Mouse (Mus musculus): ENCODE measurements at regions not wholly inside any gene's neighbourhood (a gene's known extent, or its start where the extent isn't known, plus 50 kb on each side); places are given as distances from the start of the nearest gene placed in this dataset.

DNA sequence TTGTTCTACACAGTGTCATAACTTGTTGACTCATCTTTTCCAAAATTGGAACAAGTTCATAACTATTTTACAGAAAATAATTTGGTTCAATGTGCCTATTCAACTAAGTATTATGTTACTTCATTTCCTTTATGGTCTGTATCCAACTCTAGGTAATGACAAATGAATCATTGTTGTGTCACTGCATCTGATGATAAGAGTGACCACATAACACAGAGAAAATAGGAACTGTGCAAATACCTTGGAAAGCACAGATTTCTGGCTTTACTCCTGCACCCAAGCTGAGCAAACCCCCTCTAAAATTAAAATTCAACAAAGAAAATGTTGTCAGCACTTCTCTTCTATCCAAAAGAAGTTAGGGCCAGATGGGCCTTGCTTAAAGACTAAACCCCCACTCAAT lies 540.7 kb upstream of the Rag2 start:
- Histone ChIP-seq H3K27me3 (ENCODE audit: insufficient read depth, poor library complexity, severe bottlenecking) (no peaks in the 10 kb centered on the region), H3K4me1 (replicated peaks) (no peaks in the 10 kb centered on the region), H3K4me3 (no peak overlapping the region), H3K36me3 (no peaks in the 10 kb centered on the region), H3K27ac (no peak overlapping the region), H3K9me3 (no peaks in the 10 kb centered on the region)
- DNase-seq (ENCODE audit: low spot score) = no peak

DNA sequence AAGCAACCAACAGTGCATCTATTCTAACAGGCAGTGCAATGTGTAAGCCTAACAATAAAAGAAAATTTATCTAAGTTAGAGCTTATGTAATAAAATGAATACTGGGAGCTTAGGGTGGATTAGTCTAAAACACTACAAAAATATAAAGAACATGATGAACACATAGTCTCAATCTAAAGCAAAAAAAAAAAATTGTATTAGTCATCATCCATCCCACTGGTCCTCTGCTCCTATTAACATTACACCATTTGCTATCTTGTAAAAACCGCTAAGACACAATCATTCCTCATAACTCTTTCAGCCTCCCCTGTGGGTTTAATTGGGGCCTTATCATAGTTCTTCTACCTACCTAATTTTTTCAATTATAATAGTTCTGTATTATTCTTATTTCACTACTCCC lies 539.9 kb upstream of the Rag2 start:
- Histone ChIP-seq H3K27me3 (ENCODE audit: insufficient read depth, poor library complexity, severe bottlenecking) (no peaks in the 10 kb centered on the region), H3K36me3 (no peaks in the 10 kb centered on the region), H3K4me3 (no peak overlapping the region), H3K9me3 (no peaks in the 10 kb centered on the region), H3K4me1 (replicated peaks) (no peaks in the 10 kb centered on the region), H3K27ac (no peak overlapping the region)
- DNase-seq (ENCODE audit: low spot score) = no peak
- 88% methylated on average over 1 of the region's 1 CpGs for WGBS

DNA sequence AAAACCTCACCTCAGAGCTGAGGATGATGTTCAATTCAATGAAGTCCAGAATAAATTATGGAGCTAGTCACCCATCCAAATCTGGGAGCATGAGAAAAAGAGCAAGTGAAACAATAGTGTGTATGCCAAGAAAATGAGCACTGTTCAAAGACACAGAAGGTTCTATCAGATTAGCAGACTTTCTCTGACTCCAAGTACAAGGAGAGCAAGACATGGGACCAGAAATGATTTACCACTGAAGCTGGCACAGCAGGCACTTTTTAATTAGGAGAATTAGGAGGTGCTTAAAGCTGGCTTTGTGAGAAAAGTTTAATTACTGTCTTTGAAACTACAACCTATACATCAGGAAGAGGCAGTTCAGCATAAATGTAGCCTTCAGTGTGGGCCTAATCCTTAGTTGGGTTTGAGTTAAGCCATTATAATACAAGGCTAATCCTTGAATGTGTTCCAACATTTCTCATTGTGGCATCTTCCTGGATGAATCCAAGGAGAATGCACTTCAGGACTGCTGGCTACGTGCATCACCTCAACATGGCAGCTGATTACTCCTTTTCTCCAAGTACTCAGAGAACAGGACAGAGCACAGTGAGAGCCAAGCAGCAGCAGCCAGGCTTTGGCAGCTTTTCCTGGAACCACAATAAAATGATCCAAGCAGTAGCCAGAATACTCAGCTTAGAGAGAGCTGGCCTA lies 517.2 kb upstream of the Rag2 start:
- H3K9me3 ChIP-seq = no peaks in the 10 kb centered on the region
- H3K27me3 ChIP-seq (ENCODE audit: insufficient read depth, poor library complexity, severe bottlenecking) = no peaks in the 10 kb centered on the region
- H3K4me3 ChIP-seq = no peak overlapping the region
- DNase-seq (ENCODE audit: low spot score) = no peak
- no peaks in the 10 kb centered on the region for H3K36me3 ChIP-seq
- no peaks in the 10 kb centered on the region for H3K4me1 ChIP-seq (replicated peaks)
- WGBS = 92% methylated on average over 1 of the region's 1 CpGs
- H3K27ac ChIP-seq = no peak overlapping the region

DNA sequence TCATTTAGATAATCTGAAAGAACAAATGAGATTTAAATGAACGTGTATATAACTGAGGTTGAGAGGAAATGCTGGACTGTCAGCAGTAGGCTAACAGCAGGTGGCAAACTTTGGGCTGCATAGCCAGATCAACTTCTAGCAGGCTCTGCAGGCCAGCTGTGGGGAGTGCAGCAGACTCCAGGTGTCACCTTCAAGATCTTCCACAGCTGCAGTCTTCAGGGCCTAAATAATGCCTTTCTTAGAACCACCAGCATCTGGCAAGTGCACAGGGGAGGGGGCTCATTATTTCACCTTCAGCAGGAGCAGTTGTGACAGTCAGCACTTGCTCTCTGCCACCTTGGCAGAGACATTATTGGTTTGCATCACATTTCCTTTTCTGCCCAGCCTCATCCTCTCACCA lies 487.7 kb upstream of the Rag2 start:
- H3K27ac ChIP-seq = no peak overlapping the region
- no peak for DNase-seq (ENCODE audit: low spot score)
- H3K4me1 ChIP-seq (replicated peaks) = no peaks in the 10 kb centered on the region
- no peaks in the 10 kb centered on the region for H3K27me3 ChIP-seq (ENCODE audit: insufficient read depth, poor library complexity, severe bottlenecking)
- H3K4me3 ChIP-seq = no peak overlapping the region
- H3K9me3 ChIP-seq = no peaks in the 10 kb centered on the region
- no peaks in the 10 kb centered on the region for H3K36me3 ChIP-seq
- WGBS = 19% methylated on average over 1 of the region's 1 CpGs

DNA sequence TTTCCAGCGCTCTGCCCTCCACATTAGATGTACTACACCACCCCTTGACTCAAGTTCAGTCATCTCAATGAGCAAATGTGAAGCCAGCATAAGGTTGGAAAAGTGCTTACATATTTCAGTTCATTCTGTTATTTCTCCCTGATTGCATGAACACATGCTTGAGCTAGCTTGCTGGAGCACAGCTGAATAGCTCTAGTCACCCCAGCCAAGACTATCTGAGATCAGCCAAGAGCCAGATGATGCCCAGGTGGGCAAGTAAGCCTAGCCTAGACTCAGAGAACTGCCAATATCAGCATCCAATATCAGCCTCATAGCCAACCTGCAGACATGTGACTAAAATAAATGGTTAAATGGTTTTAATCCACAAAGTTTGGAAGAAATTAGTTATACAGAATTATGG lies 484.6 kb upstream of the Rag2 start:
- no peak for DNase-seq (ENCODE audit: low spot score)
- Histone ChIP-seq H3K4me3 (no peak overlapping the region), H3K27me3 (ENCODE audit: insufficient read depth, poor library complexity, severe bottlenecking) (no peaks in the 10 kb centered on the region), H3K9me3 (no peaks in the 10 kb centered on the region), H3K27ac (no peak overlapping the region), H3K4me1 (replicated peaks) (no peaks in the 10 kb centered on the region), H3K36me3 (no peaks in the 10 kb centered on the region)
- WGBS = 100% methylated on average over 1 of the region's 1 CpGs

DNA sequence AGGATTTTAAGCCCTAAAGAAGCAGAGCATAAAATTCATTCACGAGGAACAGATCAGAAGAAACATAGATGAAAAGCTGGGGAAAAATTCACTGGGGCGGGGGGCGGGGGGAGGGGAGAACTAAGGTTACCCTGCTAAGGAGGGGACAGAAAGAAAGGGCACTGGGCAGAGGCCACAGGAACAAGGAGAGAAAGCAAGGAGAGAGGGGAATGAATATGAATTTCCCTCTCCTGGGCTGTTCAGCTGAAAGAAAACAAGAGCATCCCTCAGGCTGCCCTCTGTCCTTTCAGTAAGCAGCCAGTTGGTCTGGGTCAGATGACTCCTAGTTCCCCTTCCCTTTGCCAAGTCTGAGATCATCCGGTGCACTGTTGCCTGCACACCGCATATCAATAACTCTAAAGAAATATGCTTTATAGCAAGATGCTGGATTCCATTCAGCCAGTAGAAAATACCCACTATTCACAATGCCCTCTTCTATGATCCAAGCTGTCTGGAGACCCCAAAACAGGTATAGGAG lies 467.7 kb upstream of the Rag2 start:
- H3K9me3 ChIP-seq = no peaks in the 10 kb centered on the region
- H3K4me1 ChIP-seq (replicated peaks) = peaks cover 13% of the 10 kb centered on the region
- no peaks in the 10 kb centered on the region for H3K36me3 ChIP-seq
- H3K4me3 ChIP-seq = no peak overlapping the region
- DNase-seq (ENCODE audit: low spot score) = no peak
- WGBS = 54% methylated on average over 5 of the region's 5 CpGs
- H3K27ac ChIP-seq = peak overlapping the region; percentile 40
- no peaks in the 10 kb centered on the region for H3K27me3 ChIP-seq (ENCODE audit: insufficient read depth, poor library complexity, severe bottlenecking)

DNA sequence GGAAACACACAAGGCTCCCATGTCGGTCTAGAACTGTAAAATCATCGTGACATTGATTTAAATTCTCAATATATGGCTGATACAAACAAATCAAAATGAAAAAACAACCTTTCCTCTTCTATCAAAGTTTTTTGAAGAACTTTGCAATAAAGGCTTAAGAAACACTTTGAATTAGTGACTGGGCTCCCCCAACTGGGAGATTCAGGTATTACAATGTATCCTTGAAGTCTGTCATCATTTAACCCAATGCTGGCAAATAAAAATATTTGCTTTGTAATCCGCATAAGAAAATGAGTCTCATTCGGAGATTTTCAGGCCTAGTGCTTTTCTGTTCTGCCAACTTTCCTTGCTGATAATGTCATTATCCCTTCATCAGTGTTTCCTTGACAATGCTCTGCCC lies 465.2 kb upstream of the Rag2 start:
- Histone ChIP-seq H3K36me3 (no peaks in the 10 kb centered on the region), H3K27ac (no peak overlapping the region), H3K27me3 (ENCODE audit: insufficient read depth, poor library complexity, severe bottlenecking) (no peaks in the 10 kb centered on the region), H3K4me3 (no peak overlapping the region), H3K4me1 (replicated peaks) (peaks cover 13% of the 10 kb centered on the region), H3K9me3 (no peaks in the 10 kb centered on the region)
- no peak for DNase-seq (ENCODE audit: low spot score)
- 38% methylated on average over 4 of the region's 4 CpGs for WGBS

DNA sequence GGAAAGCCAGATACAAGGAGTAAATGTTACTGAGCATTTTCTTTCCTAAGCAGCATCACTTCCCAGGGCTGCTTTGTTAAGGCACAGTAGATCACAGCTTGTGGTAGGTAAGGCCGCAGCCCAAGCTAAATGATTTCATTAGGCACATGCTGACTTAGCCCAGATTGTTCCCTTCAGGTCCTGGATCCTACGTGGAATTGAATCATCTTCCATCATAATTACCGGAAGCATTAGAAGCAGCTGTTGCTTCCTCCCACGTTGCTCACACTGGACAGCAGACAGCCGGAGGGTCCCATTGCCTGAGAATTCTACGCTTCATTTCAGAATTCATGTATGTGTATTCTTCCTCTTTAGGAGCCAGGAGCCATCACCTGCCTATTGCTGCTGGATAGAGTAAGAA lies 458.6 kb upstream of the Rag2 start:
- no peak overlapping the region for H3K27ac ChIP-seq
- H3K27me3 ChIP-seq (ENCODE audit: insufficient read depth, poor library complexity, severe bottlenecking) = peaks cover 47% of the 10 kb centered on the region
- H3K36me3 ChIP-seq = no peaks in the 10 kb centered on the region
- H3K4me3 ChIP-seq = no peak overlapping the region
- WGBS = 72% methylated on average over 6 of the region's 6 CpGs
- H3K4me1 ChIP-seq (replicated peaks) = no peaks in the 10 kb centered on the region
- no peaks in the 10 kb centered on the region for H3K9me3 ChIP-seq
- DNase-seq (ENCODE audit: low spot score) = no peak

DNA sequence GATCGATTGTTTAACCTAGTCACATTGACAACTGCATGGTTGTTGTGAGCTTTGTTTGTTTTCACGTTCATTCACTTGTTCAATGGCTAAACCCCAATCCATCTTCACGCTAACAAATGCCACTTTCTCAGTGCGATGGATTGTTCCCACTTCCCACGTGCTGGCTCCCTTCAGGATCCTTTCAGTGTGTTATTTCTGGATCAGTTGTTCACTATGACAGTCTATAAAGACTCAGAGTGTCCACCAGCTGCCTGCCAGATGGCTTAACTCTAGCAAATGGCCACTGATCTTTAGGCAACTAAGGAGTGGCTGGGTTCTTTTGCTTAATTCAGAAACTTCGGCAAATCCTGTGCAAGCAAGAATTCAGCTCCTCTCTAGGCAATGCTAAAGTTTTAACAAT lies 451.7 kb upstream of the Rag2 start:
- 28% methylated on average over 6 of the region's 6 CpGs for WGBS
- DNase-seq (ENCODE audit: low spot score) = peak; percentile 77
- no peak overlapping the region for H3K27ac ChIP-seq
- H3K36me3 ChIP-seq = no peaks in the 10 kb centered on the region
- no peaks in the 10 kb centered on the region for H3K9me3 ChIP-seq
- no peak overlapping the region for H3K4me3 ChIP-seq
- H3K27me3 ChIP-seq (ENCODE audit: insufficient read depth, poor library complexity, severe bottlenecking) = peaks cover 47% of the 10 kb centered on the region
- H3K4me1 ChIP-seq (replicated peaks) = peaks cover 32% of the 10 kb centered on the region; the same call in 1 of the 2 replicates

DNA sequence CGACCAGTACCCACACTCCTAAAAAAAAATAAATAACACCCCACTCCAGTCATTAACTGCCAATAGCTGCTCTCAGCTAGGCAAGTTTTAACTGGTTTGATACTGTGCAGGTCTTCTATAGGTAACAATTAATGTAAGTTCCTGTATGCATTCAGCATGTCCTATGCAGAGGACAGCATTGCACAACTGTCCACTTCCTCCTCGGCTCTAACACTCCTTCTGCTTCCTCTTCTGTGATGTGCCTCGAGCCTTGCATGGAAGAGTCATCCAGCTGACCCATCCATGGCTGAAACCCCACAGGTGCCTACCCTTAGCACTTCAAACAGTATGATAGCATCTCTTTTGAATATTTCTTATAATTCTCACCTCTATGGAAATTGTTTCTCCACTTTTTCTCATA lies 449.4 kb upstream of the Rag2 start:
- peaks cover 32% of the 10 kb centered on the region; the same call in 1 of the 2 replicates for H3K4me1 ChIP-seq (replicated peaks)
- 86% methylated on average over 3 of the region's 3 CpGs for WGBS
- H3K9me3 ChIP-seq = no peaks in the 10 kb centered on the region
- H3K27ac ChIP-seq = no peak overlapping the region
- no peak for DNase-seq (ENCODE audit: low spot score)
- no peak overlapping the region for H3K4me3 ChIP-seq
- H3K36me3 ChIP-seq = no peaks in the 10 kb centered on the region
- H3K27me3 ChIP-seq (ENCODE audit: insufficient read depth, poor library complexity, severe bottlenecking) = peaks cover 23% of the 10 kb centered on the region

DNA sequence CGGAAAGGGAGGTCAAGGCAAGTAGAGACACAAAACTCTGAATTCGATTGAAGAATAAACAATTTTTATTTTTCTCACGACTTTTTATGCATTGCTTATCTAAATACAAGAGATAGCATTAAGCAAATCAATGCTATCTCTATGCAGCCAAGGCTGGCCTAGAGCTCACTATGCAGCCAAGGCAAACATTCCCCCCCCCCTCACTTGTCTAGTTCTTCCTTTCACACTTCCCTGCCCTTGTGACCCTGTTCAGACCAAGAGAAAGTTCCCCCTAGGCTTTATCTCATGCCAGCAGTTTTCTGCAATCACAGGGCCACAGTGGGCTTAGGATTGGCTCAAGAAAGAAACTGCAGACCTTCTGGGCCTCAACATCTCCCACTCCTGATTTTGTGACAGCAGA lies 417.9 kb upstream of the Rag2 start:
- Histone ChIP-seq H3K4me3 (no peak overlapping the region), H3K27ac (no peak overlapping the region), H3K36me3 (no peaks in the 10 kb centered on the region), H3K9me3 (no peaks in the 10 kb centered on the region), H3K4me1 (replicated peaks) (no peaks in the 10 kb centered on the region), H3K27me3 (ENCODE audit: insufficient read depth, poor library complexity, severe bottlenecking) (no peaks in the 10 kb centered on the region)
- 82% methylated on average over 3 of the region's 3 CpGs for WGBS
- no peak for DNase-seq (ENCODE audit: low spot score)

DNA sequence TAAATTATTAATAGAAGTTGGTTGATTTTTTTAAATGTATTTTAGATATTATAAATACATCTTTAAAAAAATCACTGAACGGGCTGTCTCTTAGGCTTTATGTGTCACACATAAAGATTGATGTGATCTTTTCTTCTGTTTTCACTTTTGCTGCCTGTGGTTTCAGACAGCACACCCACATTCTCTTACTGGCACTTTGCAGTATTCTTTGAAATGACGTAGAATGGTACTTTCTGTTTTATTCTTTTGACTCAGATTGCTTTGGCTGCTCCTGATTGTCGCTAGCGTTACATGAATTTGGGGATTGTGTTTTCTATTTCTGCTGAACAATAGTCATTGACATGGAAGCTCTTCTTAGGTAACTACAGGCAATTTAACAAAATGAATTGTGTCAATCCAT lies 415.4 kb upstream of the Rag2 start:
- Histone ChIP-seq H3K9me3 (no peaks in the 10 kb centered on the region), H3K27me3 (ENCODE audit: insufficient read depth, poor library complexity, severe bottlenecking) (no peaks in the 10 kb centered on the region), H3K4me3 (no peak overlapping the region), H3K27ac (no peak overlapping the region), H3K36me3 (no peaks in the 10 kb centered on the region), H3K4me1 (replicated peaks) (no peaks in the 10 kb centered on the region)
- 64% methylated on average over 4 of the region's 4 CpGs for WGBS
- no peak for DNase-seq (ENCODE audit: low spot score)

DNA sequence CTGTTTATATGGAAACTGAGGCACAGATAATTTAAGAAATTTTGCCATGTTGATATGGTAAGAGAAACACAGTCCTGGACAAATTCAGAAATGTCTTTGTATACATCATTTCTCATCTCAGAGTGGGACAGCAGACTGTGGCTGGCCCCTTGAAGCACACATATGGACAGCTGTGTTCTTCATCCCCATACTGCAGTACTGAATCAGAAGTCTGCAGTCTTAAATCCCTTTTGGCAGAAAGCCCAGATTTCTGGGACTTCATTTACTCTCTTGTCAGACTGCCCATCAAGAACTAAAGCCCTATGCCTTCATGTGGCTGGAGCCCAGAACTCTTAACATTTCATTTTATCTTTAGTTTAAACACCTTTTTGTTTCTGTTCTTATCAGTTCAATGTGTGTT lies 403.8 kb upstream of the Rag2 start:
- Histone ChIP-seq H3K4me3 (no peak overlapping the region), H3K9me3 (no peaks in the 10 kb centered on the region), H3K27ac (no peak overlapping the region), H3K4me1 (replicated peaks) (no peaks in the 10 kb centered on the region), H3K27me3 (ENCODE audit: insufficient read depth, poor library complexity, severe bottlenecking) (no peaks in the 10 kb centered on the region), H3K36me3 (no peaks in the 10 kb centered on the region)
- DNase-seq (ENCODE audit: low spot score) = no peak

DNA sequence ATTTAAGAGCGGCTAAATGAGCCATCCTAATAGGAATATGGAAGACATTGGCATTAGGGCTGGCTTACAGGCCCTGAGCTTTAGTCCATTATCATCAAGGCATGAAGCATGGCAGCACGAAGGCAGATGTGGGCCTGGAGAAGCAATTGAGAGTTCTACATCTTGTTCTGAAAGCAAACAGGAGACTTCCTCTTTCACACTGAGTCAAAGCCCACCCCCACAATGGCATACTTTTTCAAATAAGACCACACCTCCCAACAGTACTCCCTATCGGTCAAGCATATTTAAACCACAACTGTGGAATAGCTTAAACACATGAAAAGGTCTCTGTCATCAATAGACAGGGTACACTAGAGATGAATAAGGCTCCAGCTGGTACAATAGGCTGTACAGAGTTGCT lies 381.5 kb upstream of the Rag2 start:
- no peaks in the 10 kb centered on the region for H3K36me3 ChIP-seq
- 89% methylated on average over 3 of the region's 3 CpGs for WGBS
- H3K27ac ChIP-seq = no peak overlapping the region
- H3K27me3 ChIP-seq (ENCODE audit: insufficient read depth, poor library complexity, severe bottlenecking) = no peaks in the 10 kb centered on the region
- H3K4me3 ChIP-seq = no peak overlapping the region
- no peaks in the 10 kb centered on the region for H3K4me1 ChIP-seq (replicated peaks)
- H3K9me3 ChIP-seq = no peaks in the 10 kb centered on the region
- DNase-seq (ENCODE audit: low spot score) = no peak
